Mouse (Mus musculus) c-Kit-negative CD71-positive TER-119-positive erythroid progenitor cells, embryonic 14.5 days (primary cell): ENCODE measurements around the gene Lactb.
"Not testable (repeated sequence)": the region's sequence is repeated elsewhere in the genome, so short reads cannot be mapped to it uniquely, and the experiment has no call there.

Experiments used
- DNase-seq: peaks from one replicate; pipeline ENCODE4 v3.0.0-alpha.2; 2013; ENCODE audit warnings: low read depth, low spot score

Gene Lactb

GRCm38 (mm10) chr9:66920488-66921279 is 54.6 kb downstream of the Lactb start:
- no peak for DNase-seq

- no peak for DNase-seq
Observed at GRCm38 (mm10) chr9:66919981-66920380, 55.3 kb downstream of the Lactb start.

DNA sequence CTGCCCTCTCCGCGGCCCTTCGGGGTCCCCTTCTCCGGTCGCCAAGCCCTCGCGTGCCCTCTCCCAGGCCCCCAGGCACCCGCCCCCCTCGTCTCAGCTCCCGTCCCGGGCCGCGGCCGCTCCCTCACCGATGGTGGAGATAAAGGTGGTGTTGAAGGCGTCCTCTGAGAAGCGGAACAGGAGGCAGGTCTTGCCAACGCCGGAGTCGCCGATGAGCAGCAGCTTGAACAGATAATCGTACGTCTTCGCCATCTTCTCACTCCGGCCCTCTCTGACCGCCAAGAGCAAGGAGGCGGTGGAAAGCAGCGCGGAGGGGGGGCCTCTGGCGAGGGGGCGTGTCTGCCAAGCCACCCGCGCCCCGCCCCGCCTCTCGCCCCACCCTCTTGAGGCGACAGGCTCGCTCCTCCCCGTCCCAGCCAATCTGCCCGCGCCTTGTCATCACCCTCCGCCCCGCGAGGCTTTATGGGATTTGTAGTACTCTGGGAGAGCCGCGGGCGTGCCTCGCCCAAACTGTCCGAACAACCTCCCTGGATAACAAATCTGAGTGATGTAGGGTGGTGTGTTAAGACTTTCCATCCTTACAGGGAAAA is 55.8 kb downstream of the Lactb start, which contains the start of gene Rab8b:
Gene Rab8b, minus strand, starts transcription at position 306 of the 590 bp plus-strand sequence.
- DNase-seq = peak; percentile 97

DNA sequence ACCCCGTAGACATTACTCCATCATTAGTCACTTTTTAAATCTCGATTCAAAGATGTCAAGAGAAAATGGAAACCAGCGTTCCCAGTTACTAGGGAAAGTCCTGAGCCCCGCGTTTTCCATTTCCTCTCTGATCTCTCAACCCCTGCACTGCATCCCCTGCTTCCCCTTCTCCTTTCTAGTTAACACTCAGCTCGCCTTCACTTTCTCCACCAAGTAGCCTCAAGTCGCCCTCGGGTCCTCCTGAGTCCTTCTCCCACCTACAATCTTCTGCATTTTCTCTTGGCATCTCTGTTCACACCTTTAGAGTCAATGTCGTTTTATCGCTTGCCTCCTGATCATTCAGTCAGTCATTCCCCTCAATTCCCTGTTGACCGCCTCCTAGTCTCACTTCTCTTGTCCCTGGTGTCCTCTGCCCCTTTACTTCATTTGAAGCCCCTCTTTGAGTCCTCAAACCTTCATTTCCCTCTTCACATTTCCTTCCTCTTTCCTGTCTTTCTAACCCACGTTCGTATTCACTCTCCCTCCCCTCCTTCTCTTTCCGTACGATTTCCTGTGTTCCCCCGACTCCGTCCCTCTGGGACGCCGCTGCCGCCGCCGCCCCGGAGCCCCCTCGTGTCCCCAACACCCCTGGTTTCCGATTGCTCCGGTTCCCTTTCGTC is 56.5 kb downstream of the Lactb start:
- no peak for DNase-seq

GRCm38 (mm10) chr9:66917892-66918255 is 57.4 kb downstream of the Lactb start:
- no peak for DNase-seq

GRCm38 (mm10) chr9:66917216-66917891 is 57.9 kb downstream of the Lactb start:
- no peak for DNase-seq

- DNase-seq = peak; percentile 70
Observed at GRCm38 (mm10) chr9:66915869-66916785, 59.2 kb downstream of the Lactb start.

DNA sequence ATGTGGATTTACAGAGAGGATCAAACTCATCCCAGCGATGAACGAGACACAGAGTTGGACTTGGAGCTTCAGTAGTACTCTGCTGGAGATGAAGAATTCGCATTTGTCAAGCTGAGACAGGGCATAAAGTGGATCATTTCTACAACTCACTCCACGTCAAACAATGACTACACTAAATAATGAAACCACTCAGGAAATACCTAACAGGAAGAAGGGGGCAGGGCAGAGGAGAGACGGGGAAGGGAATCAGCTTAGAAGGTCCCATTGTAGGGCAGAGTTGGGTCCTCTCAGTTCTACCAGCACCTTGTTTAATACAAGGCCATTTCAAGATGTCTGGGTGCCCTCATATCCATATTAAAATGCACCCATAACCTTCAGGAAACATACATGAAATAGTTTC is 59.9 kb downstream of the Lactb start:
- DNase-seq = no peak

DNA sequence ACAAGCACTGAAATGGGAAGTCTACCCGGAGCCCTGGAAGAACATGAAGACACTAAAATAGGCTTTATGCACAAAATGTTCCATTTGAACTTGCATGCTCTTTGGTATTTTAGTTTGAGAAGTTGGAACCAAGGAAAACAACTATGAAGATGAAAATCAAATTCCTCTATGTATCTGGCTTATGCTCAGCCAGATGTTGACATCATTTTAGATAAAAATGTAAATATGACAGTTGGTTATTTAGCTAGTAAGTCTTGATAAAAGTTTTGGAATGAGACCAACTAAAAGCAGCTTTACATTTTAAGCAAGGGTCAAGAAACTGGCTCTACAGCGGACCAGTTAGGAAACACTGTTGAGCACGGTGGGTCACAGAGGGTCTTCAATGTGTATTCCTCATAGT is 60.7 kb downstream of the Lactb start:
- DNase-seq = no peak

DNA sequence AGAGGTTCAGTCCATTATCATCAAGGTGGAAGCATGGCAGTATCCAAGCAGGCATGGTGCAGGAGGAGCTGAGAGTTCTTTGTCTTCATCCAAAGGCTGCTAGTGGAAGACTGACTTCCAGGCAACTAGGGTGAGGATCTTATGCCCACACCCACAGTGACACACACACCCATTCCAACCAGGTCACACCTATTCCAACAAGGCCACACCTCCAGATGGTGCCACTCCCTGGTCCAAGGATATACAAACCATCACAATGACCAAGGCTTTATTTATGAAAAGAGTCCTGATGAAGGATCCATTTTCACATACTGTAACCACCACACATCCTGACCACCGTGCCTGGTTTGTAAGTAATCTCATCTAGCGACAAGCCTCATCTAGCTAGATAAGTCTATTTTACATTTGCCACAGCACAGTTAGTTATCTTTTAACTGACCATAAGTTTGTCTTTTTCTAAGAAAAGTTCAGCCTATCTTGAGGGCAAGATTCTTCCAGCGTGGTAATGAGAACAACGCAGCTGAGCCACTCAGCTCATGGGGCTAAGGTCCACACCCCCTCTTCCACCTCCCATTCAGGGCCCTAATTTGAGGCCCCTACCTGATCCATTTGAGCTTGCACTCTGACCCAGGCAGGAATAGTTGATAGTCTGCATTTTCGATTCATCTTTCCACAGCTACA is 61.9 kb downstream of the Lactb start:
- DNase-seq = not testable (repeated sequence)

GRCm38 (mm10) chr9:66912304-66912703 is 63.0 kb downstream of the Lactb start:
- DNase-seq = no peak

GRCm38 (mm10) chr9:66910677-66911076 is 64.6 kb downstream of the Lactb start:
- DNase-seq = no peak

DNA sequence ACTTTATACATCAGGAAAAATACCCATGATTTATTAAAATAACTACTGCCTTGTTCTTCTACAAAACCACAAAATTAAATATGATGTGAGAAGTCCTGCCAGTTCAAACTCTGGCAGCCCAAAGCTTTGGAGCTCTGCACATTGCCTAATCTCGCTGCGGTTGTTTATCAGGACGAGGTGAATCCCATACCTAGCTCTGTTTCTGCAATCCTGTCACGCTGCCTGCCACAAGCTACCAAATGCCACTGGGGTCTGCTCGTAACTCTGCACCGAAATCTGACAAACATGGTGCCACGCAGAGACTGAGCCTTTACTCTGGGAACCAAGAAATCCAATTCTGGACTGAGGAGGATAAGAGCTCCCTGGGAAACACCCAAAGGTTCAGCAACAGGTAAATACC is 65.4 kb downstream of the Lactb start:
- DNase-seq = no peak

DNA sequence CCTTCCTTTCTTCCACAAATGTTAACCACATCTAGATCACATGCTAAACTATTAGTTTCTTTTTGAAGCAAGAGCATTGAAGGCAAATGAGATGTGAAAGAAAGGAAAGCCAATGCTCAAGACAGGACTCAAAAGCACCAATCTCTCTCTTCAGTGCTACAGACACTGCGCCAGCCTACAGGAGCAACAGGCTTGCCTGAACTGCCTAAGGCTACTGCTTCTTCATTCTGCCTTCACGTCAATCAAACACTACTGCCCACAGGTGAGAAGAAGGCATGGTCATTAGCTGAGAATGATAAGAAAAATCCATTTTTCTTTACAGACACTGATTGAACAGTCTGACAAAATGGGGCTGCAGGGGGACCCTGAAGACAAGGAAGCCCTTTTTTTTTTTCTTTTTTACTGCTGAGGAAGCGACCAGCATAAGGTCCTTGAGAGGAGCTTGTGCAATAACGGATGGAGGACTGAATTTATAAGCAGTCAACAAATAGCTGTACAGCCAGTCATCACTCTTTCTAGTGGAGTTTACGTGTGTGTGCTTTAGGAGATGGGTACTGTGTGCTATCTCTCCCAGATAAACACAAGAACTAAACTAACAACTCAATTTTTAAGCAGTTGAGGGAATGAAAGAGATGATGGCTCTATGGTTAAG is 67.4 kb downstream of the Lactb start:
- DNase-seq = no peak

GRCm38 (mm10) chr9:66907126-66907525 is 68.2 kb downstream of the Lactb start:
- DNase-seq = no peak

GRCm38 (mm10) chr9:66905990-66906389 is 69.3 kb downstream of the Lactb start:
- DNase-seq = no peak
